Comparison of ENCODE assay signal across 8 mouse cellular contexts in the genomic region with DNA sequence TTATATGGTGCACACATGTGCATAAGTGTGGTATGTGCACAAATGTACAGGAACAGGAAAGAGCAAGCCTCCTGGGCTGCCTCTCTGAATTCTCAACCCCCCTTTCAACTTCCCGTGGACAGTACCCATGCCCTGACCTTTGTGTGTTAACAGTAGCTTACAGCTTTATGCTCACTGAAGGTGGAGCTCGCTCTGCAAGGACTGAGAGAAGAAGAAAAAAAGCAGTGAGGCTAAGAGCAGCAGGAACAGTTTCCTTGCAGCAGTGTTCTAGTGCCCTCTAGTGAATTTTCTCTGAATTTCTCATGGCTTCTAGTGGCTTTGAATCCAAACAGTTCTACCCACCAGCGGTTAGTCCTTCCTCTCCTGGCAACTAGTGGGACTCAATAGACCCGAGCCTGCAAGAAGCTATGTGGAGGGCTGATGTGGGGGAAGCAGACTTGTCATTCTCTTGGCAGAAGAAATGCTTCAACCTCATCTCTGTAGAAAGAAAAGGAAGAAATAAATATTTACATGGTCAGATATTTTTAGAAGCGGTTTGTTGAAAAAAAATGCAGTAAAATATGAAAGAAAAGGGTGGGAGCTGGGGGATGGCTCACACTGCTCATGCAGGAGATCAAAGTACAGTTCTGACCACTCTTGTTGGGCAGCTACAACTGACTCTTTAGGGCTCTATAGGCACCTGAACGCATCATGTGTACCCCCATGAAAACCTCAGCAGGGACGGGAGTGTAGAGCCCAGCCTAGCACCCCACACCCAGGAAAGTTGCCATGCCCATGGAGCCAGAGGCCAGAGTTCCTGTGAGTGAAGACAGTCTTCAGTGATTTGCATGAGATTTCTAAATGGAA. TPM values are rescaled to one million over a fixed set of nuclear protein-coding genes. Genes with fewer than 3 reads are reported as not detected.
DNase-seq lines count a peak whose midpoint lies in the region; ATAC-seq and TF ChIP-seq lines count a peak whose summit lies in the region.

No protein-coding gene starts in this region.

- no peak overlapping the region for H3K27ac ChIP-seq in liver, embryonic 14.5 days
- no peak overlapping the region for H3K27ac ChIP-seq in embryonic facial prominence, embryonic 15.5 days (replicated peaks)
- H3K27ac ChIP-seq in kidney, adult 2 months (ENCODE audit: insufficient read depth, low read depth, low read length), result no peak overlapping the region
- no peak overlapping the region for H3K27ac ChIP-seq in stomach, postnatal 0 days (replicated peaks)

- H3K4me2 ChIP-seq in liver, embryonic 14.5 days (ENCODE audit: low read depth), result no peak overlapping the region
- H3K4me2 ChIP-seq in embryonic facial prominence, embryonic 15.5 days (replicated peaks), result no peak overlapping the region
- no peak overlapping the region for H3K4me2 ChIP-seq in stomach, postnatal 0 days (replicated peaks; ENCODE audit: low read depth)

- ATAC-seq in liver, embryonic 14.5 days (ENCODE audit: insufficient read depth), result no peak
- ATAC-seq in embryonic facial prominence, embryonic 15.5 days (ENCODE audit: insufficient number of reproducible peaks, low FRiP score, low TSS enrichment, low read depth), result peak; percentile 67
- ATAC-seq in megakaryocyte, adult 5-6 weeks (ENCODE audit: poor library complexity, severe bottlenecking), result peak; percentile 56; the same call in 1 of the 2 replicates
- peak; percentile 58 for ATAC-seq in stomach, postnatal 0 days (ENCODE audit: low FRiP score, low TSS enrichment)

- H3K9me3 ChIP-seq in liver, embryonic 14.5 days (ENCODE audit: control insufficient read depth, low read length), result no peaks in the 10 kb centered on the region
- no peaks in the 10 kb centered on the region for H3K9me3 ChIP-seq in embryonic facial prominence, embryonic 15.5 days (replicated peaks)
- H3K9me3 ChIP-seq in stomach, postnatal 0 days (ENCODE audit: control insufficient read depth, low read length), result no peaks in the 10 kb centered on the region

- peak; percentile 62 for TF ChIP-seq CTCF in liver, embryonic 14.5 days (IDR thresholded peaks at IDR 0.05; ENCODE audit: low read depth)
- TF ChIP-seq CTCF in kidney, adult 2 months (conservative IDR thresholded peaks at IDR 0.05; ENCODE audit: insufficient read depth, insufficient read length, low read depth, low read length), result peak; percentile 64
- peak; percentile 98 for TF ChIP-seq CTCF in stomach, postnatal 0 days (IDR thresholded peaks at IDR 0.05; ENCODE audit: low read depth)

- H3K27me3 ChIP-seq in liver, embryonic 14.5 days (ENCODE audit: control insufficient read depth, insufficient read depth, low read length), result no peaks in the 10 kb centered on the region
- H3K27me3 ChIP-seq in embryonic facial prominence, embryonic 15.5 days, result no peaks in the 10 kb centered on the region
- H3K27me3 ChIP-seq in kidney, adult 2 months (replicated peaks; ENCODE audit: control insufficient read depth, insufficient read depth, low read length), result no peaks in the 10 kb centered on the region
- H3K27me3 ChIP-seq in stomach, postnatal 0 days (ENCODE audit: control insufficient read depth, insufficient read depth, low read length), result no peaks in the 10 kb centered on the region

- no peak for TF ChIP-seq EP300 in liver, embryonic 14.5 days (IDR thresholded peaks at IDR 0.05; ENCODE audit: low read depth)
- TF ChIP-seq EP300 in stomach, postnatal 0 days (optimal IDR thresholded peaks at IDR 0.05), result no peak

- H3K9ac ChIP-seq in liver, embryonic 14.5 days (replicated peaks), result no peak overlapping the region
- no peak overlapping the region for H3K9ac ChIP-seq in embryonic facial prominence, embryonic 15.5 days
- H3K9ac ChIP-seq in stomach, postnatal 0 days (ENCODE audit: low read length), result no peak overlapping the region

- WGBS in liver, embryonic 14.5 days (ENCODE audit: insufficient replicate concordance), result 31% methylated on average over 7 of the region's 7 CpGs
- WGBS in embryonic facial prominence, embryonic 15.5 days, result 35% methylated on average over 7 of the region's 7 CpGs
- 37% methylated on average over 7 of the region's 7 CpGs for WGBS in kidney, adult 2 months
- 19% methylated on average over 7 of the region's 7 CpGs for WGBS in stomach, postnatal 0 days

- H3K4me3 ChIP-seq in liver, embryonic 14.5 days (ENCODE audit: insufficient read depth in 1 of 2, low read depth in 2 of 2, low read length in 2 of 2), result no peak overlapping the region
- no peak overlapping the region for H3K4me3 ChIP-seq in embryonic facial prominence, embryonic 15.5 days (replicated peaks)
- H3K4me3 ChIP-seq in kidney, adult 2 months (ENCODE audit: insufficient read depth, low read depth, low read length), result no peak overlapping the region
- no peak overlapping the region for H3K4me3 ChIP-seq in stomach, postnatal 0 days (ENCODE audit: low read depth, low read length)

- TF ChIP-seq POLR2A in kidney, adult 2 months (IDR thresholded peaks at IDR 0.05; ENCODE audit: low read depth, low read length), result no peak

- intact Hi-C loops in gastrocnemius, postnatal 14 days (cut with DNase I; ENCODE audit: low total_unique reads), result no loop called here

- no peaks in the 10 kb centered on the region for H3K4me1 ChIP-seq in liver, embryonic 14.5 days (replicated peaks; ENCODE audit: control insufficient read depth in 2 of 2, insufficient read depth in 2 of 2, low read length in 1 of 2)
- H3K4me1 ChIP-seq in embryonic facial prominence, embryonic 15.5 days, result peaks cover 4% of the 10 kb centered on the region
- no peaks in the 10 kb centered on the region for H3K4me1 ChIP-seq in kidney, adult 2 months (ENCODE audit: control insufficient read depth, insufficient read depth, low read length)
- no peaks in the 10 kb centered on the region for H3K4me1 ChIP-seq in stomach, postnatal 0 days (replicated peaks; ENCODE audit: control insufficient read depth, insufficient read depth)

- H3K36me3 ChIP-seq in liver, embryonic 14.5 days (replicated peaks; ENCODE audit: control insufficient read depth, insufficient read depth, low read depth), result no peaks in the 10 kb centered on the region
- no peaks in the 10 kb centered on the region for H3K36me3 ChIP-seq in embryonic facial prominence, embryonic 15.5 days
- H3K36me3 ChIP-seq in kidney, adult 2 months (ENCODE audit: control insufficient read depth, insufficient read depth, low read length), result no peaks in the 10 kb centered on the region
- H3K36me3 ChIP-seq in stomach, postnatal 0 days (ENCODE audit: control insufficient read depth, insufficient read depth, low read length), result no peaks in the 10 kb centered on the region

- DNase-seq in liver, embryonic 14.5 days (ENCODE audit: low read depth in 3 of 3, low spot score in 3 of 3), result peak in 2 of 3 experiments; percentile 7 to 20
- no peak for DNase-seq in liver
- peak; percentile 86 for DNase-seq in R1 (ENCODE audit: low read depth, low spot score)
- peak; percentile 82 for DNase-seq in kidney, adult 2 months
- DNase-seq in stomach, postnatal 0 days (ENCODE audit: low spot score), result peak; percentile 41
- no peak for DNase-seq in gastrocnemius, postnatal 14 days

RNA-seq across cellular contexts. Expression of a gene that starts 11.8 kb away (rescaled TPM):
- 0.43 and 0.48 TPM in 2 replicates for polyA plus RNA-seq in liver, embryonic 14.5 days (2012; rRNA removed)
- 0.20 and 0.47 TPM in 2 replicates for polyA plus RNA-seq in liver, embryonic 14.5 days (2014; fragmentation: Nextera tagmentation; extraction: Ambion mirVana)
- polyA plus RNA-seq in embryonic facial prominence, embryonic 15.5 days (2015; fragmentation: Nextera tagmentation; extraction: Ambion mirVana), result 50.7 and 53.3 TPM in 2 replicates
- polyA plus RNA-seq in kidney, adult 2 months (2012; rRNA removed), result 5.5 and 6.8 TPM in 2 replicates
- total RNA-seq in megakaryocyte, adult 5-6 weeks (2015), result not detected in 2 replicates
- total RNA-seq in megakaryocyte, adult 5-6 weeks (2017), result 0.16 TPM in 1 of 2 replicates, not detected in the other
- polyA plus RNA-seq in stomach, postnatal 0 days (2015; fragmentation: Nextera tagmentation; extraction: Ambion mirVana), result 15.1 and 16.8 TPM in 2 replicates
- total RNA-seq in gastrocnemius, postnatal 14 days (2021), result 1 to 10 TPM; 2.9 to 4.8 TPM

RNA-seq across cellular contexts. Expression of a gene that starts 38.9 kb away (rescaled TPM):
- polyA plus RNA-seq in liver, embryonic 14.5 days (2012; rRNA removed), result not detected in 2 replicates
- not detected in 2 replicates for polyA plus RNA-seq in liver, embryonic 14.5 days (2014; fragmentation: Nextera tagmentation; extraction: Ambion mirVana)
- polyA plus RNA-seq in embryonic facial prominence, embryonic 15.5 days (2015; fragmentation: Nextera tagmentation; extraction: Ambion mirVana), result 11.1 and 11.2 TPM in 2 replicates
- 0.12 TPM in 1 of 2 replicates, not detected in the other for polyA plus RNA-seq in kidney, adult 2 months (2012; rRNA removed)
- total RNA-seq in megakaryocyte, adult 5-6 weeks (2015), result not detected in 2 replicates
- total RNA-seq in megakaryocyte, adult 5-6 weeks (2017), result not detected in 2 replicates
- polyA plus RNA-seq in stomach, postnatal 0 days (2015; fragmentation: Nextera tagmentation; extraction: Ambion mirVana), result 311 and 332 TPM in 2 replicates
- not detected for total RNA-seq in gastrocnemius, postnatal 14 days (2021)

Comparison
In these comparisons a context has a peak if more than half of its experiments do, and no peak if none do; other contexts are left out.
1. DNase-seq: peak in liver, embryonic 14.5 days (2 of 3), R1 (single experiment), kidney, adult 2 months (single experiment) and stomach, postnatal 0 days (single experiment); none in liver (single experiment) and gastrocnemius, postnatal 14 days (single experiment).
2. RNA of a gene that starts 38.9 kb away (polyA plus RNA-seq): 311 to 332 TPM in stomach, postnatal 0 days; 11.1 to 11.2 TPM in embryonic facial prominence, embryonic 15.5 days, not detected in liver, embryonic 14.5 days and 0.12 TPM in kidney, adult 2 months; every median in the first group is over 10 times any median in the second.
3. Peak in every context shown above with its lines, with median percentiles within 50 percentile points of each other: CTCF ChIP-seq.